Mouse (Mus musculus) thymus, adult 2 months (tissue): ENCODE data around the gene Rps16.

ENCODE experiments used
- CTCF ChIP-seq: fragments of 200-500 bp; IDR thresholded peaks from 2 replicates; pipeline ENCODE4 v1.5.1; 2012; ENCODE audit warnings: mild to moderate bottlenecking, control low read depth, low read length, moderate library complexity, borderline replicate concordance; ENCODE audit not compliant: control insufficient read depth, poor library complexity, insufficient read depth; ENCODE audit errors: extremely low read depth
- POLR2A ChIP-seq: fragments of 200-500 bp; IDR thresholded peaks from 2 replicates; pipeline ENCODE4 v1.6.1; 2012; ENCODE audit warnings: mild to moderate bottlenecking, low read length, control low read depth, moderate library complexity; ENCODE audit not compliant: control insufficient read depth, poor library complexity, insufficient read depth; ENCODE audit errors: extremely low read depth

- TF ChIP-seq CTCF (no peak), POLR2A (peak; percentile 64; the same call in 1 of the 2 replicates)
These were observed 21.1 kb downstream of the Rps16 start for GRCm38 (mm10) chr7:28371514-28371989.
